Mouse (Mus musculus) CH12F3 (cell line): ENCODE measurements around the gene Dnajc10.

Experiments
- in situ Hi-C: fragments of 300-500 bp; cut with MboI; formaldehyde crosslinking; loops from 2 replicates; pipeline ENCODE4 v1.14.3; 2020; ENCODE audit warnings: low sequenced_read_pairs

Dnajc10 gene

GRCm38 (mm10) chr2:80315242-80316161, at the start of gene Dnajc10:
Gene Dnajc10, plus strand, starts transcription at chr2:80315466.
- in situ Hi-C loops, result no loop called here

DNA sequence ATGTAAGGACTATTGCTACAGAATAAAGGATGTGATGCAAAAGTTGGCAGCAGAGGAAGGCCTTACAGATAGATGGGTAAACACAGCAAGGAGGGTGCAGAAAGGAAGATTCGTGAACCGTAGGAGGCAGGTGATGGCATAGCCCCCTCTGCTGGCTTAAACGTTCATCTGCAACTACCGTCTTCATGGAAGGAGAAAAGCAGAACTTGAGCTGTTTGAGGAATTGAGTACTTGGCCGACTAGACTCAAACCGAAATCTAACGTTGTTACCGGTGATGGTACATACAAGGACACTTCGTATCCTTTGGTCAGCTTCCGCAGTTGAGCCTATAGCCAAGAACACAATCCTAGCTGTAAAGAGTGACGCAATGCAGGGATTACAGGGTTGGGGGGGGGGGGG, 48.4 kb upstream of the Dnajc10 start:
- in situ Hi-C loops, result loop anchor here (25.0 kb wide), 1 partner anchor 405 kb away; no protein-coding TSS in a partner anchor

DNA sequence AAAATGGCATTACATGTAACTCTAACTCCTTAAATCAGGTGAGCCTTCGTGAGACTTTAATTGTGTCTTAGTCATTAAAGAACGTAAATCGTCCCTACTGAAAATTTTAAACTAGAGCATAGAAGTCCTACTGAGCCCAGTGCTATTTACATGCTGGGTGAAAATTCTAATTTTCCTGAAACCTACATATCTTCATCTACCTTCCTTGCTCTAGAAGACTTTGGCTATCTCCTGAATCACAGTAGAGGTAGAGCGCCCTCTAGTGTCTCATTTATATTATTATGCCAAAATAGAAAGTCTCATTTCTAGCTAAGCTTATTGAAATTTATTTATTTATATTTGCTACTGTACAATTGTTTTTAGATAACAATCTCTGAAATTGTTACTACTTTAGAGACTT, 47.2 kb upstream of the Dnajc10 start:
- in situ Hi-C loops, result loop anchor here (25.0 kb wide), 1 partner anchor 406 kb away; no protein-coding TSS in a partner anchor

DNA sequence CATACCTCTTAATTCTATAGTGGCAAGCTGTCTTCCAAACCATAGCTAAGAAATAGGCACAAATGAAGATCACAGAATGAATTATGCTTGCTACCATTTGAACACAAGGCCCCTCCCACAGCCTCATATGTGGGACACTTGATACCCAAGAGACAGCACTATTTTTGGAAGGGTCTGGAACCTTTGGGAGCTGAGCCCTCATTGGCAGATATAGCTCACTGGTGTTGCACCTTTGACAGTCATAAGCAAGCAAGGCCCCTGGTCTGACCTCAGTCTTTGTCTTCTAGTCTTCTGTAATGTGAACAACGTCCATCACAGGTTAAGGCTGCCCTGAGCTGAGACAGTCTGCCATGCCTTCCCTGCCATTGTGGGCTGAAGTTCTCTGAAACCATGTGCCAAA, 43.8 kb upstream of the Dnajc10 start:
- in situ Hi-C loops, result loop anchor here (25.0 kb wide), 1 partner anchor 409 kb away; no protein-coding TSS in a partner anchor

- in situ Hi-C loops, result loop anchor here (25.0 kb wide), 1 partner anchor 411 kb away; no protein-coding TSS in a partner anchor
These were observed 42.2 kb upstream of the Dnajc10 start for GRCm38 (mm10) chr2:80273038-80273437.

- in situ Hi-C loops, result loop anchor here (25.0 kb wide), 1 partner anchor 411 kb away; no protein-coding TSS in a partner anchor
These were observed 41.5 kb upstream of the Dnajc10 start for GRCm38 (mm10) chr2:80273763-80274162.

- in situ Hi-C loops, result no loop called here
These were observed 40.1 kb upstream of the Dnajc10 start for GRCm38 (mm10) chr2:80275136-80275535.

GRCm38 (mm10) chr2:80282214-80282613, 33.1 kb upstream of the Dnajc10 start:
- in situ Hi-C loops, result no loop called here

DNA sequence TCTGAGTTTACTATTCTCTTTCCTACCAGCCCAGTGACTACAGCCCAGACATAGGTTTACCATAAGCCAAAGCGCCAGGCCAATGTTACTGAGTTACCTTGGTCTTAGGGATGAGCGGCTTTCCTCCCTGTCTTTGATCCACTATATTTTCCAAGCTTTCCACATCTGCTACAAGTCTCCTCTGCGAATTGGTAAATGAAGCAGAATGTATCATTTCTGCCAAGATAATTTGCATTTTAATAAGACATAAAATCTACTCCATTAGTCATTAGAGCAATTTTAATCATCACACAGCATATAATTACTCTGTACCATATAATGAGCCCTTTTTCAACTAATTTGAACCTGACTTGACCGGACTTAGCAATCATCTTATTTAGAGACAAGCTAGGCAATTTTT, 28.9 kb upstream of the Dnajc10 start:
- in situ Hi-C loops, result no loop called here

- in situ Hi-C loops, result no loop called here
These were observed 23.1 kb upstream of the Dnajc10 start, which contains the start of gene Prdx6b for GRCm38 (mm10) chr2:80292172-80292571. Gene Prdx6b, plus strand, starts transcription at chr2:80292472.

GRCm38 (mm10) chr2:80298334-80298733, 16.9 kb upstream of the Dnajc10 start:
- in situ Hi-C loops, result no loop called here

GRCm38 (mm10) chr2:80300806-80301205, 14.5 kb upstream of the Dnajc10 start:
- in situ Hi-C loops, result no loop called here

- in situ Hi-C loops, result no loop called here
These were observed 11.3 kb upstream of the Dnajc10 start for GRCm38 (mm10) chr2:80303957-80304356.

DNA sequence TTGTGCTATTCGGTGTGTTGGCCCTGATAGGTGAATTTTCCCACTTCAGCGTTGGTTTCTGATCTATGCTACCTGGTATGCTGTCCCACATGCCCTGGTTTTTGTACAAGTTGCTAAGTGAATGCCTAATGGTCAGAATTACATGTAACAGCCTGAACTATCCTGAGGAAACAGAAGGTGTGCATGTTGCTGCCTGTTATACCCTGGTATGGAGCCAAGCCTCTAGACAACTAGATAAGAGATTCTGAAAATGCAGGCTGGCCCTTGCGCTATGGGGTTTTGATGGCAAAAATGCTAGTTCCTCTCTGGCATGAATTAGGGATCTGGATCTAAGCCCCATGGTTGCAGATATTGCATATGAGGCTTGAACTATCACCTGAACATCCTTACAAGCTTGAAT, 7.6 kb upstream of the Dnajc10 start:
- in situ Hi-C loops, result no loop called here

DNA sequence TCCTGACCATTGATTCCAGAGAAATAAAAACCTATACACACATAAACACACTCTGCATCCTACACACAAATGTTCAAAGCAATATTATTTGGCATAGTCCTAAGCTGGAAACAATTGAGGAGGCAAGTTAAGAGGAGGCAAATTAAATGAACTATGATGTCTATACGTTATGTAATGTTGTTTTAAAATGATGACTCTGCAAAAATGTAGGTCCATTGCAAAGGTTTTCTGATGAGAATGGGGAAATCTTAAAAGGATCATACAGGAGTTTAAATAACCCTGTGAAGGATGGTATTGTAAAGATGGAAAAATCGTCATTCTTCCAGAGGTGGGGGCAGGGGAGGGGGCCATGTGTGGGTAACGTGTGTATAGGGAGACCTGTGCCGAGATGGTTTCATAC, 5.5 kb upstream of the Dnajc10 start:
- in situ Hi-C loops, result no loop called here

DNA sequence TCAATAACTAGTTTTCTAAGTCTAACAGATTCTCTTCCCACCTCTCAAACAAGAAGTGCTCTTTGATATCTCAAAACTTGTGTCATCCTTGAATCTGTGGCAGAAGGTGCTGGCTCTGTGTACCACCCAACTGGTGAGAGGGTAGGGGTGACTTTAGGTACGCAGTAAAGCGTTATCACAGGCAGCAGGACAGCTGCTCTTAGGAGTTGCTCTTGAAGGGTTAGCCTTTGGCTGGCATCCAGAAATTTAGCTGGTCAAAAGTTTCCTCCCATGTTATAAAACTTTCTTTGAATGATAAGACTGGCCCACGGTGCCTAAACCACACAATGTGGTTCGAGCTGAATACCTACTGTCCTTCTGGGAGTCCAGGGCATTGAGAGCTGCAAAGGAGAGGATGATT, 4.5 kb upstream of the Dnajc10 start:
- in situ Hi-C loops, result no loop called here

GRCm38 (mm10) chr2:80311350-80311749, 3.9 kb upstream of the Dnajc10 start:
- in situ Hi-C loops, result no loop called here

GRCm38 (mm10) chr2:80314201-80314600, 1.1 kb upstream of the Dnajc10 start:
- in situ Hi-C loops, result no loop called here

GRCm38 (mm10) chr2:80314854-80315241, 418 bp upstream of the Dnajc10 start:
- in situ Hi-C loops, result no loop called here

GRCm38 (mm10) chr2:80322878-80323277, 7.6 kb downstream of the Dnajc10 start:
- in situ Hi-C loops, result no loop called here

- in situ Hi-C loops, result no loop called here
These were observed 10.5 kb downstream of the Dnajc10 start for GRCm38 (mm10) chr2:80325779-80326178.

GRCm38 (mm10) chr2:80327272-80327671, 12.0 kb downstream of the Dnajc10 start:
- in situ Hi-C loops, result no loop called here
